Mouse (Mus musculus): ENCODE measurements around the gene Dcpp3.

GRCm38 (mm10) chr17:23960084-23960738 lies 43.0 kb downstream of the Dcpp3 start:
- peak; percentile 99 for TF ChIP-seq CTCF (IDR thresholded peaks at IDR 0.05; ENCODE audit: control insufficient read depth, insufficient read depth, low read length)
- no peak for TF ChIP-seq POLR2A (IDR thresholded peaks at IDR 0.05; ENCODE audit: borderline replicate concordance, control insufficient read depth, low read depth, low read length)
